Mouse (Mus musculus): ENCODE measurements around the gene Gm15319. TPM values are rescaled to one million over a fixed set of nuclear protein-coding genes. Genes with fewer than 3 reads are reported as not detected.
"Not testable (repeated sequence)": the region's sequence is repeated elsewhere in the genome, so short reads cannot be mapped to it uniquely, and the experiment has no call there.

Gene Gm15319
- total RNA-seq, 2 experiments from 2014 or later: not detected

GRCm38 (mm10) chr8:20300042-20300441 lies 63.0 kb downstream of the Gm15319 start:
- not testable (repeated sequence) for ATAC-seq (replicated peaks; ENCODE audit: poor library complexity)

GRCm38 (mm10) chr8:20297939-20298505 lies 65.0 kb downstream of the Gm15319 start:
- ATAC-seq (replicated peaks; ENCODE audit: poor library complexity): not testable (repeated sequence)

DNA sequence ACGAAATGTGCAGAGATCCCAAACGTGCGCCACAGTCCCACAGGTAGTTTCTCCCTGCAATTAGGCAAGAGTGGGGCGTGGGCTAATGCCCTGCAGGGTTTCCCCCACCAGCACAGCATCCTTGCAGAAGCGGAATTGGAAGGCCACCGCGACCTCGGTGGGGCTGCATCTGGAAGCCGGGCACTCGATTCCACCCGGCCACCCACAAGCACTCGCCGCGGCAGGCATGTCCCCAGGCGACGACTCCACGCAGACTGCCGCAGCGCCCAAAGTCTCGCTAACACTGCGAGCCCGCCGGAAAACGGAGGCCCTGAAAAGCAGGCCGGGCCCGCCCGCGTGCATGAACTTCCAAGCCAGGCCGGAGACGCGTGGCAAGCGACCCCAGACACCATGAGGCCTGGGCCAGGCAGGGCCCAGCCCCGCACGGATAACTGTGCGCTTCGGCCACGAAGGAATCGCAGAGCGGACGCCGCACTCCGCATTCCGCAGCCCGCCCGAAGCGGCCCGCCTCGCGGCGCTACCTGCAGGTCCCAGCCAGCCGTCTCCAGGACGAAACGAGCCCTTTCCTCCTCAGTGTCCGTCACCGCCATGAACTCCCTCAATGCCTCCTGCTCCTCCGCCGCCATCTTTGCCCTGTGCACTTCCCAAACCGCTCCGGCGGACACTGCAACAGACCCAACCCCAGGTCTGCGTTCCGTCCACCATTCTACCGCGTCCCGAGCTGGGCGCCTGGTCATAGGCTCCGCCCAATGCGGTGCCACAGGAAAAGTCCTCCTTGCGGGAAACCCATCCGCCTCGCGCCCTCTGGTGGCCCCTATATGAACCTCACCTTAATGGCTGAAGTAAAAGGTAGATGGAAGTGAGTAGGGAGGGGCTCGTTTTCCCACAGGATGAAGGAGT lies 66.0 kb downstream of the Gm15319 start:
- peak; percentile 100 for ATAC-seq (replicated peaks; ENCODE audit: poor library complexity)

DNA sequence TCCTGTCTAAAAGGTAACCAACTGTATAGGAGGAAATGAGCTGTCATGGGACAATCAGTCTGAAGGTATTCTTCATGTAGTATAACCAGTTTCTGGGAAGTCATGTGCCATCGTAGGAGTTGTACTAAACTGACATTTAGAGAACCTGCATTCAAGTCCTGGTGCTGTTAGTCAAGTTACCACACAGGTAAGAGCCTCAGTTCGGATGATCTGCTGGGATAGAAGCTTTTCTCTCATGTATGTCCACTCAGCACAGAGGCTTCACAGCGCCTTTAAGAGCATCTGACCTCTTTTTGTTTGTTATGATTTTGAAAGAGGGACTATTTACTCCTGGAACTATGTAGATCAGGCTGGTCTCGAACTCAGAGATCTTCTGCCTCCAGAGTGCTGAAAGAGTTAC lies 67.1 kb downstream of the Gm15319 start:
- ATAC-seq (replicated peaks; ENCODE audit: poor library complexity): not testable (repeated sequence)

- not testable (repeated sequence) for ATAC-seq (replicated peaks; ENCODE audit: poor library complexity)
Observed at GRCm38 (mm10) chr8:20294826-20295225, 68.2 kb downstream of the Gm15319 start.

DNA sequence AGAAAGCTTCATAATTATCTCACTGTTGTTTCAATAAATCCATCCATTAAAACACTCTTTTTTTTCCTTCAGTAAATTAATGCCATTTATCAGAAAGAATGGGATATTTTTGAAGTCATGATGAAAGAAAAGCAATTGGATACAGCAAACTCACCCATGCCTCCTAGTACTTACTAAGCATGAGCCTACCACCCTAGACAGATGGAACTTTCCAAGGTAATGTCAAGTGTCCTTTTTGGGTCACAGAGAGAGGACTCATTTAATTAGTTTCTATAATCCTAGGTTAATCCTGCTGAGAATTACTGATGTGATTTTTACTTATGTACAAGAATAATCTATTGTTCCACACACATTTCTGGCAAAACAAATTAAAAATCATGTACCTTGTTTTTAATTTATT lies 69.0 kb downstream of the Gm15319 start:
- not testable (repeated sequence) for ATAC-seq (replicated peaks; ENCODE audit: poor library complexity)

- not testable (repeated sequence) for ATAC-seq (replicated peaks; ENCODE audit: poor library complexity)
Observed at GRCm38 (mm10) chr8:20290015-20290414, 73.0 kb downstream of the Gm15319 start.

- not testable (repeated sequence) for ATAC-seq (replicated peaks; ENCODE audit: poor library complexity)
Observed at GRCm38 (mm10) chr8:20288878-20289277, 74.1 kb downstream of the Gm15319 start.

- ATAC-seq (replicated peaks; ENCODE audit: poor library complexity): not testable (repeated sequence)
Observed at GRCm38 (mm10) chr8:20287706-20288105, 75.3 kb downstream of the Gm15319 start.

Data from megakaryocyte progenitor cell, adult 5-6 weeks (primary cell).